Mouse (Mus musculus): ENCODE data around the gene Dact3. TPM values are rescaled to one million over a fixed set of nuclear protein-coding genes. Genes with fewer than 3 reads are reported as not detected.

Dact3 gene
- total RNA-seq, 2 experiments from 2014 or later = 9.5 to 10.9 TPM

- no peak for DNase-seq
These were observed 42.3 kb downstream of the Dact3 start for GRCm38 (mm10) chr7:16917447-16917846.

GRCm38 (mm10) chr7:16918014-16918413 is 42.9 kb downstream of the Dact3 start:
- DNase-seq = no peak

GRCm38 (mm10) chr7:16918670-16919069 is 43.6 kb downstream of the Dact3 start:
- DNase-seq = no peak

- no peak for DNase-seq
These were observed 44.5 kb downstream of the Dact3 start for GRCm38 (mm10) chr7:16919395-16920149.

GRCm38 (mm10) chr7:16920150-16920579 is 45.0 kb downstream of the Dact3 start:
- no peak for DNase-seq

GRCm38 (mm10) chr7:16920818-16921791 is 46.0 kb downstream of the Dact3 start:
- peak; percentile 37 for DNase-seq

- peak; percentile 31 for DNase-seq
These were observed 46.8 kb downstream of the Dact3 start for GRCm38 (mm10) chr7:16921881-16922335.

GRCm38 (mm10) chr7:16922360-16922973 is 47.4 kb downstream of the Dact3 start:
- no peak for DNase-seq

- DNase-seq = no peak
These were observed 48.3 kb downstream of the Dact3 start for GRCm38 (mm10) chr7:16923283-16924036.

- DNase-seq = peak; percentile 98
These were observed 49.1 kb downstream of the Dact3 start, which contains the start of gene Calm3 for GRCm38 (mm10) chr7:16924037-16924834. Calm3 (minus strand) TSS chr7:16924114.

GRCm38 (mm10) chr7:16928341-16928740 is 53.2 kb downstream of the Dact3 start:
- no peak for DNase-seq

- DNase-seq = peak; percentile 68
These were observed 55.7 kb downstream of the Dact3 start for GRCm38 (mm10) chr7:16930850-16931249.

- peak; percentile 86 for DNase-seq
These were observed 57.0 kb downstream of the Dact3 start for GRCm38 (mm10) chr7:16931968-16932627.

- no peak for DNase-seq
These were observed 57.8 kb downstream of the Dact3 start for GRCm38 (mm10) chr7:16932704-16933577.

Other genes starting within 250 kb of the Dact3 start
- gene Ceacam15, start 199.6 kb upstream of the Dact3 start, total RNA-seq (2021) = not detected
- gene Ceacam9, start 153.4 kb upstream of the Dact3 start, total RNA-seq (2021) = not detected
- 10 to 100 TPM; 65.4 to 71.9 TPM for gene Ap2s1, start 136.9 kb upstream of the Dact3 start, total RNA-seq (2021)
- gene Slc1a5, start 94.0 kb upstream of the Dact3 start, total RNA-seq (2021) = 10 to 100 TPM; 32.5 to 34.9 TPM
- gene Strn4, start 59.4 kb upstream of the Dact3 start, total RNA-seq (2021) = 10 to 100 TPM; 42.3 to 46.1 TPM
- gene Fkrp, start 58.6 kb upstream of the Dact3 start, total RNA-seq (2021) = 10 to 100 TPM; 23.2 to 23.3 TPM
- gene Prkd2, start 32.4 kb upstream of the Dact3 start, total RNA-seq (2021) = 10 to 100 TPM in 1 of 2 experiments, 1 to 10 TPM in 1; 9.8 to 14.0 TPM
- gene Gng8, start 16.5 kb downstream of the Dact3 start, total RNA-seq (2021) = 1 to 10 TPM; 1.3 to 2.7 TPM
- gene Ptgir, start 31.2 kb downstream of the Dact3 start, total RNA-seq (2021) = 1 to 10 TPM; 1.8 to 2.9 TPM
- 100 to 1,000 TPM; 255 to 271 TPM for gene Calm3, start 48.8 kb downstream of the Dact3 start, total RNA-seq (2021)
- gene Pnmal2, start 69.4 kb downstream of the Dact3 start, total RNA-seq (2021) = 10 to 100 TPM; 20.6 to 24.5 TPM
- gene Pnmal1, start 84.4 kb downstream of the Dact3 start, total RNA-seq (2021) = under 1 TPM; 0.16 to 0.21 TPM
- under 1 TPM in 1 of 2 experiments, not detected in 1; 0.16 TPM for gene Gm42372, start 107.8 kb downstream of the Dact3 start, total RNA-seq (2021)
- gene Ccdc8, start 117.4 kb downstream of the Dact3 start, total RNA-seq (2021) = 10 to 100 TPM; 10.7 to 13.3 TPM
- 10 to 100 TPM; 54.1 to 69.8 TPM for gene Ppp5c, start 152.6 kb downstream of the Dact3 start, total RNA-seq (2021)
- gene Hif3a, start 187.1 kb downstream of the Dact3 start, total RNA-seq (2021) = 1 to 10 TPM; 1.9 to 3.1 TPM
- under 1 TPM; 0.05 to 0.14 TPM for gene Psg16, start 198.7 kb downstream of the Dact3 start, total RNA-seq (2021)

Measured in gastrocnemius, postnatal 10 days (tissue).